In genomic region chr17:35808073-35808472, GRCm38 (mm10) we compare ENCODE assay signal across 9 mouse cellular contexts. TPM values are rescaled to one million over a fixed set of nuclear protein-coding genes. Genes with fewer than 3 reads are reported as not detected.
DNase-seq lines count a peak whose midpoint lies in the region; ATAC-seq and TF ChIP-seq lines count a peak whose summit lies in the region.
"Had no signal": no experiment of that assay in that cellular context is flagged by ENCODE, and none has a peak within 500 bp of the region (broad histone marks: within the 10 kb centered on the region; RNA-seq: fewer than 3 reads in every experiment).

No protein-coding gene starts in this region.

- no peak for TF ChIP-seq CTCF in left cerebral cortex, adult 2 months (IDR thresholded peaks at IDR 0.05)
- no peak for TF ChIP-seq CTCF in kidney, postnatal 0 days (IDR thresholded peaks at IDR 0.05; ENCODE audit: low read depth)

- no peak overlapping the region for H3K4me2 ChIP-seq in kidney, postnatal 0 days (ENCODE audit: low read length)
- H3K4me2 ChIP-seq: liver, embryonic 13.5 days had no signal

- ATAC-seq in kidney, postnatal 0 days (replicated peaks; ENCODE audit: low FRiP score, low read depth): no peak
- ATAC-seq in monocyte, adult 5-6 weeks (replicated peaks; ENCODE audit: insufficient number of reproducible peaks, low FRiP score, low TSS enrichment, poor library complexity, severe bottlenecking): 0 out of 2 replicates have a peak, but pooled peaks have one; percentile 27

- peaks cover 7% of the 10 kb centered on the region for H3K4me1 ChIP-seq in kidney, postnatal 0 days (replicated peaks; ENCODE audit: insufficient read depth, low read length)

- no peaks in the 10 kb centered on the region for H3K9me3 ChIP-seq in kidney, postnatal 0 days (replicated peaks; ENCODE audit: low read length)
- H3K9me3 ChIP-seq: liver, embryonic 13.5 days had no signal

- H3K27ac ChIP-seq in left cerebral cortex, adult 2 months: peak overlapping the region; percentile 4; the same call in 1 of the 2 replicates
- peak overlapping the region; percentile 2; the same call in 1 of the 2 replicates for H3K27ac ChIP-seq in kidney, postnatal 0 days
- H3K27ac ChIP-seq: liver, embryonic 13.5 days had no signal

- no peak overlapping the region for H3K9ac ChIP-seq in kidney, postnatal 0 days (ENCODE audit: low read depth, low read length)
- H3K9ac ChIP-seq: liver, embryonic 13.5 days had no signal

- no peaks in the 10 kb centered on the region for H3K36me3 ChIP-seq in kidney, postnatal 0 days (ENCODE audit: insufficient read depth, low read length)
- H3K36me3 ChIP-seq: liver, embryonic 13.5 days had no signal

- no peak overlapping the region for H3K4me3 ChIP-seq in left cerebral cortex, adult 2 months
- no peak overlapping the region for H3K4me3 ChIP-seq in kidney, postnatal 0 days (replicated peaks; ENCODE audit: low read depth, low read length)
- H3K4me3 ChIP-seq: liver, embryonic 13.5 days had no signal

- intact Hi-C loops in left cerebral cortex, adult 2 months (cut with DNase I): no loop called here
- intact Hi-C loops in left cerebral cortex, postnatal 14 days (cut with DNase I): no loop called here

- 70% methylated on average over 9 of the region's 9 CpGs for WGBS in kidney, postnatal 0 days

- DNase-seq in left cerebral cortex, adult 2 months (ENCODE audit: extremely low spot score in 1 of 2, low spot score in 2 of 2): no peak
- no peak for DNase-seq in left cerebral cortex, postnatal 14 days (ENCODE audit: low spot score in 2 of 2)
- DNase-seq in fibroblast of lung, adult 2 months (ENCODE audit: low read depth): peak; percentile 74
- DNase-seq in kidney, postnatal 0 days (ENCODE audit: low spot score): peak; percentile 22
- DNase-seq in thymus, postnatal 36 days: no peak
- DNase-seq in spleen, postnatal 14 days (ENCODE audit: low spot score in 2 of 2): no peak
- no peak for DNase-seq in spleen, adult 12 weeks (ENCODE audit: low spot score)
- DNase-seq: liver, embryonic 13.5 days had no signal

- H3K27me3 ChIP-seq in kidney, postnatal 0 days (ENCODE audit: insufficient read depth, low read length): no peaks in the 10 kb centered on the region
- H3K27me3 ChIP-seq: liver, embryonic 13.5 days had no signal

RNA-seq across cellular contexts. Expression of gene Ier3, which starts 13.4 kb away (rescaled TPM):
- total RNA-seq in left cerebral cortex, adult 2 months (2021): 10 to 100 TPM; 14.7 to 17.5 TPM
- total RNA-seq in left cerebral cortex, postnatal 14 days (2021): 1 to 10 TPM; 5.4 to 5.7 TPM
- polyA plus RNA-seq in kidney, postnatal 0 days (2015; fragmentation: Nextera tagmentation; extraction: Ambion mirVana): 83.6 and 93.1 TPM in 2 replicates
- 17.2 to 77.7 TPM (median 52.8 TPM) in 3 replicates for total RNA-seq in monocyte, adult 5-6 weeks (2017)

RNA-seq across cellular contexts. Expression of gene Flot1, which starts 15.0 kb away (rescaled TPM):
- total RNA-seq in left cerebral cortex, adult 2 months (2021): 100 to 1,000 TPM; 137 to 144 TPM
- total RNA-seq in left cerebral cortex, postnatal 14 days (2021): 100 to 1,000 TPM; 153 to 168 TPM
- 52.2 and 54.5 TPM in 2 replicates for polyA plus RNA-seq in kidney, postnatal 0 days (2015; fragmentation: Nextera tagmentation; extraction: Ambion mirVana)
- total RNA-seq in monocyte, adult 5-6 weeks (2017): 70.0 to 84.2 TPM (median 77.9 TPM) in 3 replicates

RNA-seq across cellular contexts. Expression of gene Tubb5, which starts 30.0 kb away (rescaled TPM):
- total RNA-seq in left cerebral cortex, adult 2 months (2021): 100 to 1,000 TPM; 417 to 433 TPM
- total RNA-seq in left cerebral cortex, postnatal 14 days (2021): 100 to 1,000 TPM; 771 to 797 TPM
- 503 and 575 TPM in 2 replicates for polyA plus RNA-seq in kidney, postnatal 0 days (2015; fragmentation: Nextera tagmentation; extraction: Ambion mirVana)
- 138 to 179 TPM (median 139 TPM) in 3 replicates for total RNA-seq in monocyte, adult 5-6 weeks (2017)

RNA-seq across cellular contexts. Expression of gene Mdc1, which starts 33.2 kb away (rescaled TPM):
- 10 to 100 TPM; 14.6 to 17.8 TPM for total RNA-seq in left cerebral cortex, adult 2 months (2021)
- total RNA-seq in left cerebral cortex, postnatal 14 days (2021): 10 to 100 TPM; 10.7 to 14.6 TPM
- 5.4 and 5.6 TPM in 2 replicates for polyA plus RNA-seq in kidney, postnatal 0 days (2015; fragmentation: Nextera tagmentation; extraction: Ambion mirVana)
- 10.9 to 26.0 TPM (median 11.1 TPM) in 3 replicates for total RNA-seq in monocyte, adult 5-6 weeks (2017)

RNA-seq across cellular contexts. Expression of gene Nrm, which starts 53.0 kb away (rescaled TPM):
- total RNA-seq in left cerebral cortex, adult 2 months (2021): 1 to 10 TPM; 2.1 to 4.1 TPM
- 1 to 10 TPM; 5.1 TPM for total RNA-seq in left cerebral cortex, postnatal 14 days (2021)
- 36.9 and 44.6 TPM in 2 replicates for polyA plus RNA-seq in kidney, postnatal 0 days (2015; fragmentation: Nextera tagmentation; extraction: Ambion mirVana)
- total RNA-seq in monocyte, adult 5-6 weeks (2017): 18.1 to 25.9 TPM (median 25.6 TPM) in 3 replicates

Comparison
In these comparisons a context has a peak if more than half of its experiments do, and no peak if none do; other contexts are left out.
1. DNase-seq: peak in fibroblast of lung, adult 2 months (single experiment) and kidney, postnatal 0 days (single experiment); none in left cerebral cortex, adult 2 months (0 of 2), left cerebral cortex, postnatal 14 days (0 of 2), thymus, postnatal 36 days (0 of 2), spleen, postnatal 14 days (0 of 2) and spleen, adult 12 weeks (single experiment).